In genomic region chr8:15343616-15344015, GRCm38 (mm10) we compare ENCODE assay signal across 23 mouse cellular contexts.
A peak's percentile ranks its signal among the peaks of the same experiment; 100 is the strongest.
DNase-seq lines count a peak whose midpoint lies in the region; ATAC-seq lines count a peak whose summit lies in the region.
"Had no signal": no experiment of that assay in that cellular context is flagged by ENCODE, and none has a peak within 500 bp of the region (broad histone marks: within the 10 kb centered on the region; RNA-seq: fewer than 3 reads in every experiment).

No protein-coding gene starts in this region.

- DNase-seq in frontal cortex, postnatal 10 days (ENCODE audit: low spot score in 2 of 2), result no peak
- peak; percentile 14 for DNase-seq in layer of hippocampus, adult 9-11 months
- no peak for DNase-seq in layer of hippocampus, postnatal 10 days (ENCODE audit: low spot score in 2 of 2)
- peak; percentile 10 for DNase-seq in retina, postnatal 1 day
- DNase-seq in retina, embryonic 14.5 days (ENCODE audit: low spot score), result no peak
- DNase-seq in brain, adult 2 months (ENCODE audit: low read depth, low spot score), result peak; percentile 51
- DNase-seq in cerebellum, adult 8-10 months, result no peak
- DNase-seq: adrenal gland, adult 8-10 months; adrenal gland, postnatal 14 days; adrenal gland, postnatal 36 days; B cell, adult 2 months; cerebellum, adult 11 months; cerebellum, adult 18-20 months; cerebellum, adult 9-10 months; cerebellum, postnatal 10 days; cerebellum, postnatal 25 days; embryo, embryonic 11 days had no signal

- ATAC-seq in frontal cortex, adult (ENCODE audit: low TSS enrichment), result 0 out of 2 replicates have a peak, but pooled peaks have one; percentile 48
- ATAC-seq: activated CD4-positive, CD25-positive, alpha-beta regulatory T cell, adult 4 months; CD4-positive, CD25-positive, alpha-beta regulatory T cell, adult 4 months; forebrain, embryonic 14.5 days; forebrain, embryonic 16.5 days; Patski had no signal

Comparison
In these comparisons a context has a peak if more than half of its experiments do, and no peak if none do; other contexts are left out.
1. DNase-seq: peak in layer of hippocampus, adult 9-11 months (single experiment), retina, postnatal 1 day (single experiment) and brain, adult 2 months (single experiment); none in frontal cortex, postnatal 10 days (0 of 2), layer of hippocampus, postnatal 10 days (0 of 2), retina, embryonic 14.5 days (single experiment) and cerebellum, adult 8-10 months (single experiment).